Mouse (Mus musculus): ENCODE data around the gene Lpar5. TPM values are rescaled to one million over a fixed set of nuclear protein-coding genes. Genes with fewer than 3 reads are reported as not detected.

Lpar5 gene
- polyA plus RNA-seq, 1 experiment: 35.7 TPM

DNA sequence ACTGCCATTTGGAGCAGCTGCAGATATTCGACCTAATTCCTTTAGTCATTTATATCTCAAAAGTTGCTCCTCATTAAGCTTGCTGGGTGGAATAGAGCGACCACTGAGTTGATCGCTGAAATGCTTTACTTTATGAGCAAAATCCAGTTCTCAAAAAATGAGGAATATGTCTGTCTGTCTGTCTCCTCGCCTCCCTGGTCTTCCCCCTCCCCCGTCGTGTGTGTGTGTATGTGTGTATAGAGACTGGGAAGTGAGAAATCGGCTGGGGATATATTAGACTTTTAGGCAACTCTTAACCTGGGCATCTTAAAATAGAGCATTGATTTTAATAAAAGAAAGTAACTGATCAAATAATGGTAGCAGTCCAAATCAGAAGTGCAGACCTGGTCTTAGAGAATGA lies 27.5 kb upstream of the Lpar5 start:
- Histone ChIP-seq H3K27ac (ENCODE audit: control insufficient read depth, insufficient read depth, low read length) (no peak overlapping the region), H3K4me1 (replicated peaks; ENCODE audit: control insufficient read depth, insufficient read depth, low read length) (peaks cover 5% of the 10 kb centered on the region; the same call in 1 of the 2 replicates), H3K36me3 (ENCODE audit: control insufficient read depth, insufficient read depth, low read length) (peaks cover 30% of the 10 kb centered on the region), H3K4me3 (ENCODE audit: control insufficient read depth, insufficient read depth, low read length) (peak overlapping the region; percentile 74), H3K27me3 (ENCODE audit: control insufficient read depth, insufficient read depth, low read length) (no peaks in the 10 kb centered on the region)
- no peak for DNase-seq
- 4% methylated on average over 7 of the region's 7 CpGs for WGBS
- TF ChIP-seq POLR2A (IDR thresholded peaks at IDR 0.05; ENCODE audit: control insufficient read depth, extremely low read depth, insufficient read depth, low read length, poor library complexity): no peak
- no peak for TF ChIP-seq CTCF (IDR thresholded peaks at IDR 0.05; ENCODE audit: borderline replicate concordance, control insufficient read depth, extremely low read depth, insufficient read depth, low read length, poor library complexity)

DNA sequence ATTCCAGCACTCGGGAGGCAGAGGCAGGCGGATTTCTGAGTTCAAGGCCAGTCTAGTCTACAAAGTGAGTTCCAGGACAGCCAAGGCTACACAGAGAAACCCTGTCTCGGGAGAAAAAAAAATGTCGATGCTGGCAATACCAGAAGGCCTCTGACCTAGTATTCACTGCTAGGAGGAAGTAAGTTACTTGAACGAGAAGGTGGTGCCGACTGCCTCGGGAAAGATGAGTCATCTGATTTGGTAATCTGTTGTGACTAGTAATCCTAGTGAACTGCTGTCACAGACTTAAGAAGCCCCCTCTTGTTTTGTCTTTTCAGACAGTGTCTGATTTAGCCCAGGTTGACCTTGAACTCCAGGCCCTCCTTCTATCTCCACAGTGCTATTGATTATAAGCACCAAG lies 26.7 kb upstream of the Lpar5 start:
- TF ChIP-seq CTCF (IDR thresholded peaks at IDR 0.05; ENCODE audit: borderline replicate concordance, control insufficient read depth, extremely low read depth, insufficient read depth, low read length, poor library complexity) (no peak), POLR2A (IDR thresholded peaks at IDR 0.05; ENCODE audit: control insufficient read depth, extremely low read depth, insufficient read depth, low read length, poor library complexity) (no peak)
- H3K4me3 ChIP-seq (ENCODE audit: control insufficient read depth, insufficient read depth, low read length): no peak overlapping the region
- 46% methylated on average over 7 of the region's 7 CpGs for WGBS
- H3K27me3 ChIP-seq (ENCODE audit: control insufficient read depth, insufficient read depth, low read length): no peaks in the 10 kb centered on the region
- H3K4me1 ChIP-seq (replicated peaks; ENCODE audit: control insufficient read depth, insufficient read depth, low read length): peaks cover 5% of the 10 kb centered on the region; the same call in 1 of the 2 replicates
- no peak overlapping the region for H3K27ac ChIP-seq (ENCODE audit: control insufficient read depth, insufficient read depth, low read length)
- H3K36me3 ChIP-seq (ENCODE audit: control insufficient read depth, insufficient read depth, low read length): peaks cover 25% of the 10 kb centered on the region
- DNase-seq: no peak

DNA sequence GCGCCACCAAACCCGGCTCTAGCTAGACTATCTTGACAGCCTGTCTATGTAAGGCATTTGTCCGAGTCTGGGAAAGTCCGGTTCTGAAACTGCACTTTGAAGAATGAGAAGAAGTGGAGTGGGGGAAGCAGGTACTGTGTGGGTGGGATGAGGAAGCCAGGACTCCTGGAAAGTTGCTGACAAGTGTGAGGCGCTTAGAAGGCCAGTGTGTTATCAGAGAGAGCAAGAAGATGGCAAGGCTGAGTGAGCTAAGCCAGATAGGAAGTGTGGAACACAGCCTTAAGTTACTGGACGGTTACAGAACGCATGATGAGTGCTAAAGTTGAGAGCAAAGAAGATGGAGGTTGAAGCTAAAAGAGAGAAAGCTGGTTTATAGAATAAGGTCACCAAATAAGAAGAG lies 25.6 kb upstream of the Lpar5 start:
- H3K4me1 ChIP-seq (replicated peaks; ENCODE audit: control insufficient read depth, insufficient read depth, low read length): peaks cover 5% of the 10 kb centered on the region; the same call in 1 of the 2 replicates
- H3K27me3 ChIP-seq (ENCODE audit: control insufficient read depth, insufficient read depth, low read length): no peaks in the 10 kb centered on the region
- peaks cover 29% of the 10 kb centered on the region for H3K36me3 ChIP-seq (ENCODE audit: control insufficient read depth, insufficient read depth, low read length)
- TF ChIP-seq CTCF (IDR thresholded peaks at IDR 0.05; ENCODE audit: borderline replicate concordance, control insufficient read depth, extremely low read depth, insufficient read depth, low read length, poor library complexity): no peak
- no peak for TF ChIP-seq POLR2A (IDR thresholded peaks at IDR 0.05; ENCODE audit: control insufficient read depth, extremely low read depth, insufficient read depth, low read length, poor library complexity)
- H3K27ac ChIP-seq (ENCODE audit: control insufficient read depth, insufficient read depth, low read length): no peak overlapping the region
- no peak for DNase-seq
- no peak overlapping the region for H3K4me3 ChIP-seq (ENCODE audit: control insufficient read depth, insufficient read depth, low read length)
- 95% methylated on average over 7 of the region's 7 CpGs for WGBS

DNA sequence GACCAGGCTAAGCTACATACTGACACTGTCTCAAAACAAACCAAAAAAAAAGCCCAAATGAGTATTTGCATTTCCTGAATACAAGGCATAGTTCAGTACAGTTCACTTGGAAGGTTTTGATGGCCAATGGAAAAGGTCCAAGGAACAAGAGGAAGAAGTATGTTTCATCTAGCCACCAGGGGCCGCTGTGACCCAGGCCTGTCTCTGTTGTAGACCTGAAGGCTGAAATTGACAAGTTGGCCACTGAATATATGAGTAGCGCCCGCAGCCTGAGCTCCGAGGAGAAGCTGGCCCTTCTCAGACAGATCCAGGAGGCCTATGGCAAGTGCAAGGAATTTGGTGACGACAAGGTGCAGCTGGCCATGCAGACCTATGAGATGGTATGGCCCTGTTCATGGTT lies 21.0 kb upstream of the Lpar5 start:
- Histone ChIP-seq H3K27me3 (ENCODE audit: control insufficient read depth, insufficient read depth, low read length) (no peaks in the 10 kb centered on the region), H3K4me1 (replicated peaks; ENCODE audit: control insufficient read depth, insufficient read depth, low read length) (no peaks in the 10 kb centered on the region), H3K36me3 (ENCODE audit: control insufficient read depth, insufficient read depth, low read length) (peaks cover 57% of the 10 kb centered on the region), H3K27ac (ENCODE audit: control insufficient read depth, insufficient read depth, low read length) (no peak overlapping the region), H3K4me3 (ENCODE audit: control insufficient read depth, insufficient read depth, low read length) (no peak overlapping the region)
- 49% methylated on average over 5 of the region's 5 CpGs for WGBS
- TF ChIP-seq POLR2A (IDR thresholded peaks at IDR 0.05; ENCODE audit: control insufficient read depth, extremely low read depth, insufficient read depth, low read length, poor library complexity) (no peak), CTCF (IDR thresholded peaks at IDR 0.05; ENCODE audit: borderline replicate concordance, control insufficient read depth, extremely low read depth, insufficient read depth, low read length, poor library complexity) (peak; percentile 75)
- DNase-seq: peak; percentile 70

DNA sequence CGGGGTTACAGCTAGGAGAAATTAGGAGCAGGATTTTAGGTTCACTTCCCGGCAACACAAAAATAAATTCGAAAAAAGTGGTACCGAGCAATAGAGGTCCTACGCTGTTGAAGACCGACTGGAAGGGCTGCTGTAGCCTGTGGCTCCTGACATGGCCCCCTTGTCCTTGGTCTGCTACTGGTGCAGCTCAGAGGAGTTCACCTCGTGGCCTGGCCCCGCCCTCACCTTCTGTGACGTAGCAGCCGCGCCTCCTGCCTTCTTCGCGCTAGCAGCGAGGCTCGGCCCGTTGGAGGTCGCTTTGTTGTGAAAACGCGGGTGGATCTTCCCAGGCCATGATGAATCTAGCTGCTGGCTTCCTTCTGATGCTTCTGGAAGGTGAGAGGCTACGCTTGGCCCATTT lies 18.0 kb upstream of the Lpar5 start, which contains the start of gene Acrbp:
Gene Acrbp (plus strand): TSS at position 12 of the 400 bp plus-strand sequence.
- no peak within 1 kb of the TSS for H3K27ac ChIP-seq (ENCODE audit: control insufficient read depth, insufficient read depth, low read length)
- H3K36me3 ChIP-seq (ENCODE audit: control insufficient read depth, insufficient read depth, low read length): peaks cover 55% of the 10 kb centered on the region
- TF ChIP-seq POLR2A (IDR thresholded peaks at IDR 0.05; ENCODE audit: control insufficient read depth, extremely low read depth, insufficient read depth, low read length, poor library complexity) (no peak), CTCF (IDR thresholded peaks at IDR 0.05; ENCODE audit: borderline replicate concordance, control insufficient read depth, extremely low read depth, insufficient read depth, low read length, poor library complexity) (no peak)
- DNase-seq: no peak
- H3K27me3 ChIP-seq (ENCODE audit: control insufficient read depth, insufficient read depth, low read length): no peaks in the 10 kb centered on the region
- no peaks in the 10 kb centered on the region for H3K4me1 ChIP-seq (replicated peaks; ENCODE audit: control insufficient read depth, insufficient read depth, low read length)
- no peak within 1 kb of the TSS for H3K4me3 ChIP-seq (ENCODE audit: control insufficient read depth, insufficient read depth, low read length)
- 82% methylated on average over 20 of the region's 20 CpGs for WGBS

DNA sequence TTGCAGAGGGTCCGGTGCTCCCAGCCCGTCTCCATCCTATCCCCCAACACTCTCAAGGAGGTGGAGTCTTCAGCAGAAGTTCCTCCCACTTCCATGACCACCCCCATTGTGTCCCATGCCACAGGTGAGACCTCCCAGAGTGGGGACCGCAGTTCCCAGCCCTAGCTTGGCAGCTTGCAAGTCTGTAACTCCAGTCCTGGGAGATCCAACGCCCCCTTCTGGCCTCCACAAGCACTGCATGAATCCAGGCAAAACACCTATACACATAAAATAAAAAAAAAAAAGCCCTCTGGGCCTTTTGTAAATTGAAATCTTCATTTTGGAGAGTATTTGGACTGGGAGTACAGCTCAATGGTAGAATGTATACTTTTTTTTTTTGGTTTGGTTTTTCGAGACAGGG lies 16.5 kb upstream of the Lpar5 start:
- H3K4me1 ChIP-seq (replicated peaks; ENCODE audit: control insufficient read depth, insufficient read depth, low read length): no peaks in the 10 kb centered on the region
- peaks cover 46% of the 10 kb centered on the region for H3K36me3 ChIP-seq (ENCODE audit: control insufficient read depth, insufficient read depth, low read length)
- peak; percentile 59; the same call in 1 of the 2 replicates for TF ChIP-seq CTCF (IDR thresholded peaks at IDR 0.05; ENCODE audit: borderline replicate concordance, control insufficient read depth, extremely low read depth, insufficient read depth, low read length, poor library complexity)
- TF ChIP-seq POLR2A (IDR thresholded peaks at IDR 0.05; ENCODE audit: control insufficient read depth, extremely low read depth, insufficient read depth, low read length, poor library complexity): no peak
- no peak overlapping the region for H3K4me3 ChIP-seq (ENCODE audit: control insufficient read depth, insufficient read depth, low read length)
- H3K27ac ChIP-seq (ENCODE audit: control insufficient read depth, insufficient read depth, low read length): no peak overlapping the region
- whole genome bisulfite sequencing: 77% methylated on average over 5 of the region's 5 CpGs
- DNase-seq: no peak
- H3K27me3 ChIP-seq (ENCODE audit: control insufficient read depth, insufficient read depth, low read length): no peaks in the 10 kb centered on the region

DNA sequence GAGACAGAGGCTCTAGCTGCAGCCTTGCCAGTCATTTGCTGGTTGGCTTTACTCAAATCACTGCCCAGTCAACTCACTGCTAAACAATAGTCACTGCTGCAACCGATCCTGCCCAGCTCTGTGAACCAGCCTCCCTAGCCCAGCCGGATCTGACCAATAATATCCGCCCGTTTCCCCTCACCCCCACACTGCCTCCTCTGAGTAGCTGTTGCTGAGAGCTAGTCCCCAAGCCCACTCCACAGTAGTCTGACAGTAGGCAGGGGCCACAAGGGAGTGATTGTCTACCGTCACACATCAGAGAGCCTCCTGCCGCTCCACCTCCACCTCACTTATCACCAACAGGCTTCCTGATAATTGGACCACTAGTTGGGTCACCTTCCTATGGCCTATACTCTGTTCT lies 6.2 kb upstream of the Lpar5 start:
- no peaks in the 10 kb centered on the region for H3K36me3 ChIP-seq (ENCODE audit: control insufficient read depth, insufficient read depth, low read length)

More for the DNA sequence above, 6.2 kb upstream of the Lpar5 start:
- Histone ChIP-seq H3K27ac (ENCODE audit: control insufficient read depth, insufficient read depth, low read length) (no peak overlapping the region), H3K27me3 (ENCODE audit: control insufficient read depth, insufficient read depth, low read length) (no peaks in the 10 kb centered on the region), H3K4me3 (ENCODE audit: control insufficient read depth, insufficient read depth, low read length) (no peak overlapping the region), H3K4me1 (replicated peaks; ENCODE audit: control insufficient read depth, insufficient read depth, low read length) (no peaks in the 10 kb centered on the region)
- WGBS: 90% methylated on average over 6 of the region's 6 CpGs
- DNase-seq: no peak
- no peak for TF ChIP-seq POLR2A (IDR thresholded peaks at IDR 0.05; ENCODE audit: control insufficient read depth, extremely low read depth, insufficient read depth, low read length, poor library complexity)
